Mouse (Mus musculus) MEL-GATA-1-ER (cell line): ENCODE data around the gene Olfr1191-ps1.
"Not testable (repeated sequence)": the region's sequence is repeated elsewhere in the genome, so short reads cannot be mapped to it uniquely, and the experiment has no call there.

Experiments used
- DNase-seq: peaks from one replicate; pipeline ENCODE4 v3.0.0-alpha.2; 2012; ENCODE audit warnings: low read depth; ENCODE audit errors: extremely low read depth

Olfr1191-ps1 gene

GRCm38 (mm10) chr2:88640242-88640641 is at the start of gene Olfr1191-ps1:
TSS of gene Olfr1191-ps1 (plus strand) at chr2:88640542.
- DNase-seq = not testable (repeated sequence)

- no peak for DNase-seq
Measured at GRCm38 (mm10) chr2:88648209-88648608, 7.9 kb downstream of the Olfr1191-ps1 start, which contains the start of gene Olfr1192-ps1. TSS of gene Olfr1192-ps1 (plus strand) at chr2:88648509.

- DNase-seq = not testable (repeated sequence)
Measured at GRCm38 (mm10) chr2:88675328-88675727, 35.0 kb downstream of the Olfr1191-ps1 start, which contains the start of gene Olfr1193. TSS of gene Olfr1193 (plus strand) at chr2:88675628.

- no peak for DNase-seq
Measured at GRCm38 (mm10) chr2:88689087-88689486, 48.7 kb downstream of the Olfr1191-ps1 start, which contains the start of gene Olfr1195. TSS of gene Olfr1195 (minus strand) at chr2:88689187.
